Mouse (Mus musculus) stomach, embryonic 15.5 days (tissue): ENCODE data around the gene Fyn. TPM values are rescaled to one million over a fixed set of nuclear protein-coding genes. Genes with fewer than 3 reads are reported as not detected.

Experiments used
- ATAC-seq: fragments of 200-750 bp; cut with Nextera tagmentation; 2 replicates; pipeline ENCODE4 v1.8.0; 2017; ENCODE audit warnings: low read depth, moderate number of reproducible peaks, moderate TSS enrichment; ENCODE audit not compliant: insufficient read depth, low FRiP score
- H3K27ac ChIP-seq: fragments of 300-500 bp; sonication (generic); 2 replicates; pipeline ENCODE4 v1.5.1; 2015; ENCODE audit warnings: mild to moderate bottlenecking, inconsistent platforms
- H3K27me3 ChIP-seq: fragments of 300-500 bp; sonication (generic); replicated peaks from 2 replicates; pipeline ENCODE4 v1.6.1; 2015; ENCODE audit warnings: inconsistent platforms
- H3K36me3 ChIP-seq: fragments of 300-500 bp; sonication (generic); 2 replicates; pipeline ENCODE4 v1.6.1; 2015; ENCODE audit warnings: inconsistent platforms
- H3K4me1 ChIP-seq: fragments of 300-500 bp; sonication (generic); 2 replicates; pipeline ENCODE4 v1.6.1; 2015; ENCODE audit warnings: inconsistent platforms
- H3K4me2 ChIP-seq: fragments of 300-500 bp; sonication (generic); 2 replicates; pipeline ENCODE4 v1.6.1; 2015; ENCODE audit warnings: mild to moderate bottlenecking, inconsistent platforms
- H3K4me3 ChIP-seq: fragments of 300-500 bp; sonication (generic); replicated peaks from 2 replicates; pipeline ENCODE4 v1.5.1; 2015; ENCODE audit warnings: inconsistent platforms
- H3K9ac ChIP-seq: fragments of 300-500 bp; sonication (generic); 2 replicates; pipeline ENCODE4 v1.6.1; 2015; ENCODE audit warnings: inconsistent platforms
- H3K9me3 ChIP-seq: fragments of 300-500 bp; sonication (generic); 2 replicates; pipeline ENCODE4 v1.6.1; 2016; ENCODE audit warnings: inconsistent platforms
- WGBS: fragments of 180-500 bp; shearing (Covaris S2); methylation state at CpG from one replicate; pipeline ENCODE4 v1.1.7; 2015; 5-methylcytosine and 5-hydroxymethylcytosine counted together
- polyA plus RNA-seq: library from polyadenylated mRNA; unstranded; fragments of >200 nt; fragmentation: Nextera tagmentation; extraction: Ambion mirVana; gene quantifications from 2 replicates; pipeline ENCODE4 v1.2.1, GENCODE M21; 2015

Fyn gene
- polyA plus RNA-seq, 1 experiment from 2014 or later, result 22.1 TPM

- no peak overlapping the region for H3K4me2 ChIP-seq
- H3K9me3 ChIP-seq, result no peaks in the 10 kb centered on the region
- peak overlapping the region; percentile 70 for H3K27ac ChIP-seq
- no peak overlapping the region for H3K9ac ChIP-seq
- ATAC-seq, result 0 out of 2 replicates have a peak, but pooled peaks have one; percentile 14
- no peaks in the 10 kb centered on the region for H3K36me3 ChIP-seq
- H3K4me1 ChIP-seq, result peaks cover 36% of the 10 kb centered on the region
- WGBS, result 15% methylated on average over 6 of the region's 6 CpGs
- H3K4me3 ChIP-seq, result no peak overlapping the region
- H3K27me3 ChIP-seq, result no peaks in the 10 kb centered on the region
These were observed 183.7 kb downstream of the Fyn start for GRCm38 (mm10) chr10:39552351-39552814.

- H3K27me3 ChIP-seq, result no peaks in the 10 kb centered on the region
- peak overlapping the region; percentile 6 for H3K27ac ChIP-seq
- no peak for ATAC-seq
- no peak overlapping the region for H3K9ac ChIP-seq
- H3K4me3 ChIP-seq, result no peak overlapping the region
- peaks cover 39% of the 10 kb centered on the region for H3K4me1 ChIP-seq
- no peaks in the 10 kb centered on the region for H3K36me3 ChIP-seq
- no peak overlapping the region for H3K4me2 ChIP-seq
- H3K9me3 ChIP-seq, result no peaks in the 10 kb centered on the region
- WGBS, result 54% methylated on average over 5 of the region's 5 CpGs
These were observed 184.2 kb downstream of the Fyn start for GRCm38 (mm10) chr10:39552903-39553302.

GRCm38 (mm10) chr10:39555289-39555715, 186.6 kb downstream of the Fyn start:
- peaks cover 49% of the 10 kb centered on the region for H3K4me1 ChIP-seq
- WGBS, result 27% methylated on average over 7 of the region's 7 CpGs
- no peaks in the 10 kb centered on the region for H3K27me3 ChIP-seq
- no peak overlapping the region for H3K4me3 ChIP-seq
- H3K9ac ChIP-seq, result no peak overlapping the region
- peak; percentile 63 for ATAC-seq
- H3K36me3 ChIP-seq, result no peaks in the 10 kb centered on the region
- peak overlapping the region; percentile 81 for H3K27ac ChIP-seq
- H3K4me2 ChIP-seq, result peak overlapping the region; percentile 14; the same call in 1 of the 2 replicates
- H3K9me3 ChIP-seq, result no peaks in the 10 kb centered on the region

GRCm38 (mm10) chr10:39555740-39556139, 187.1 kb downstream of the Fyn start:
- Histone ChIP-seq H3K9ac (no peak overlapping the region), H3K36me3 (no peaks in the 10 kb centered on the region), H3K4me1 (peaks cover 49% of the 10 kb centered on the region), H3K4me3 (no peak overlapping the region), H3K27me3 (no peaks in the 10 kb centered on the region), H3K4me2 (peak overlapping the region; percentile 14; the same call in 1 of the 2 replicates), H3K27ac (peak overlapping the region; percentile 81), H3K9me3 (no peaks in the 10 kb centered on the region)
- no peak; the same call in 1 of the 2 replicates for ATAC-seq
- WGBS, result 26% methylated on average over 5 of the region's 5 CpGs

- H3K4me1 ChIP-seq, result peaks cover 46% of the 10 kb centered on the region
- H3K4me3 ChIP-seq, result no peak overlapping the region
- no peak overlapping the region for H3K9ac ChIP-seq
- 0 out of 2 replicates have a peak overlapping the region, but pooled peaks have one; percentile 8 for H3K27ac ChIP-seq
- H3K4me2 ChIP-seq, result no peak overlapping the region
- no peaks in the 10 kb centered on the region for H3K9me3 ChIP-seq
- no peak for ATAC-seq
- WGBS, result 69% methylated on average over 9 of the region's 9 CpGs
- no peaks in the 10 kb centered on the region for H3K36me3 ChIP-seq
- H3K27me3 ChIP-seq, result no peaks in the 10 kb centered on the region
These were observed 188.7 kb downstream of the Fyn start for GRCm38 (mm10) chr10:39557360-39557759.

GRCm38 (mm10) chr10:39557851-39558250, 189.2 kb downstream of the Fyn start:
- Histone ChIP-seq H3K27ac (peak overlapping the region; percentile 67), H3K36me3 (no peaks in the 10 kb centered on the region), H3K4me3 (no peak overlapping the region), H3K4me2 (0 out of 2 replicates have a peak overlapping the region, but pooled peaks have one; percentile 5), H3K9ac (no peak overlapping the region), H3K27me3 (no peaks in the 10 kb centered on the region), H3K4me1 (peaks cover 45% of the 10 kb centered on the region), H3K9me3 (no peaks in the 10 kb centered on the region)
- WGBS, result 48% methylated on average over 6 of the region's 7 CpGs
- peak; percentile 44; the same call in 1 of the 2 replicates for ATAC-seq

GRCm38 (mm10) chr10:39558492-39559005, 189.9 kb downstream of the Fyn start:
- H3K27ac ChIP-seq, result peak overlapping the region; percentile 67; the same call in 1 of the 2 replicates
- H3K4me2 ChIP-seq, result no peak overlapping the region
- no peaks in the 10 kb centered on the region for H3K27me3 ChIP-seq
- H3K9me3 ChIP-seq, result no peaks in the 10 kb centered on the region
- H3K4me1 ChIP-seq, result peaks cover 48% of the 10 kb centered on the region
- ATAC-seq, result no peak
- H3K4me3 ChIP-seq, result no peak overlapping the region
- no peak overlapping the region for H3K9ac ChIP-seq
- WGBS, result 40% methylated on average over 5 of the region's 5 CpGs
- H3K36me3 ChIP-seq, result no peaks in the 10 kb centered on the region

- no peak for ATAC-seq
- 48% methylated on average over 3 of the region's 3 CpGs for WGBS
- H3K27ac ChIP-seq, result peak overlapping the region; percentile 67
- H3K4me2 ChIP-seq, result no peak overlapping the region
- H3K36me3 ChIP-seq, result no peaks in the 10 kb centered on the region
- H3K9ac ChIP-seq, result no peak overlapping the region
- H3K9me3 ChIP-seq, result no peaks in the 10 kb centered on the region
- no peaks in the 10 kb centered on the region for H3K27me3 ChIP-seq
- no peak overlapping the region for H3K4me3 ChIP-seq
- peaks cover 47% of the 10 kb centered on the region for H3K4me1 ChIP-seq
These were observed 190.7 kb downstream of the Fyn start for GRCm38 (mm10) chr10:39559321-39559720.

- H3K4me1 ChIP-seq, result peaks cover 27% of the 10 kb centered on the region
- peak overlapping the region; percentile 44 for H3K27ac ChIP-seq
- no peaks in the 10 kb centered on the region for H3K27me3 ChIP-seq
- no peaks in the 10 kb centered on the region for H3K9me3 ChIP-seq
- no peak for ATAC-seq
- 78% methylated on average over 2 of the region's 2 CpGs for WGBS
- no peak overlapping the region for H3K4me2 ChIP-seq
- H3K36me3 ChIP-seq, result no peaks in the 10 kb centered on the region
- H3K4me3 ChIP-seq, result no peak overlapping the region
- H3K9ac ChIP-seq, result no peak overlapping the region
These were observed 193.7 kb downstream of the Fyn start for GRCm38 (mm10) chr10:39562383-39562782.

- Histone ChIP-seq H3K4me1 (peaks cover 18% of the 10 kb centered on the region), H3K9me3 (no peaks in the 10 kb centered on the region), H3K4me2 (no peak overlapping the region), H3K27ac (peak overlapping the region; percentile 73), H3K4me3 (no peak overlapping the region), H3K9ac (no peak overlapping the region), H3K36me3 (no peaks in the 10 kb centered on the region), H3K27me3 (no peaks in the 10 kb centered on the region)
- 41% methylated on average over 24 of the region's 24 CpGs for WGBS
- peak; percentile 10; the same call in 1 of the 2 replicates for ATAC-seq
These were observed 195.0 kb downstream of the Fyn start for GRCm38 (mm10) chr10:39563552-39564223.

- Histone ChIP-seq H3K9me3 (no peaks in the 10 kb centered on the region), H3K4me2 (no peak overlapping the region), H3K27ac (no peak overlapping the region), H3K27me3 (no peaks in the 10 kb centered on the region), H3K4me1 (peaks cover 27% of the 10 kb centered on the region), H3K9ac (no peak overlapping the region), H3K4me3 (no peak overlapping the region), H3K36me3 (no peaks in the 10 kb centered on the region)
- no peak for ATAC-seq
- WGBS, result 70% methylated on average over 12 of the region's 12 CpGs
These were observed 198.2 kb downstream of the Fyn start for GRCm38 (mm10) chr10:39566901-39567300.

- H3K4me1 ChIP-seq, result peaks cover 25% of the 10 kb centered on the region
- no peak overlapping the region for H3K4me2 ChIP-seq
- H3K9me3 ChIP-seq, result no peaks in the 10 kb centered on the region
- H3K4me3 ChIP-seq, result no peak overlapping the region
- H3K36me3 ChIP-seq, result no peaks in the 10 kb centered on the region
- H3K27me3 ChIP-seq, result no peaks in the 10 kb centered on the region
- 63% methylated on average over 4 of the region's 4 CpGs for WGBS
- ATAC-seq, result no peak
- H3K27ac ChIP-seq, result no peak overlapping the region
- H3K9ac ChIP-seq, result no peak overlapping the region
These were observed 200.3 kb downstream of the Fyn start for GRCm38 (mm10) chr10:39568991-39569390.
